10 mouse cellular contexts compared by ENCODE assay signal in the genomic region with DNA sequence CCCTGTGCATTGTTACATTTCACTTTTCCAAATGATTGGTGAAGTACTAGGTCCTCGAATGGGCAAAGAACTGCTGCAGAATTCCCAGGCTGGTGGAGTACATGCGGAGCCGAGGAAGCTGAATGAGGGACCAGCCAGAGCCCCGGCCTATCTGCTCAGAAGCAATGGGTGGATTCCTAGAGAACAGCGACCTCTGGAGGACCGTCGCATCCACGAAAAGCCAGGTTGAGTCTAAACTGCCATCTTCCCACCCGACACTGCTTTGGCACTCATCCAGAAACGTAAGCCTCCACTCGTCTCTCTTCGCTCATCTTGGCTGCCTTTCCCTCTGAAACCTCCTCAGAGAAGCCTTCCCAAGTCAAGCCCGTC. TPM values are rescaled to one million over a fixed set of nuclear protein-coding genes. Genes with fewer than 3 reads are reported as not detected.
DNase-seq lines count a peak whose midpoint lies in the region; ATAC-seq and TF ChIP-seq lines count a peak whose summit lies in the region.
"Had no signal": no experiment of that assay in that cellular context is flagged by ENCODE, and none has a peak within 500 bp of the region (broad histone marks: within the 10 kb centered on the region; RNA-seq: fewer than 3 reads in every experiment).

No protein-coding gene starts in this region.

- WGBS in liver, adult 2 months: 16% methylated on average over 13 of the region's 13 CpGs
- WGBS in liver, embryonic 11.5 days: 3% methylated on average over 13 of the region's 13 CpGs
- 2% methylated on average over 13 of the region's 13 CpGs for WGBS in embryonic facial prominence, embryonic 14.5 days
- 29% methylated on average over 13 of the region's 13 CpGs for WGBS in lung, adult 2 months

- ATAC-seq in liver, embryonic 11.5 days (replicated peaks; ENCODE audit: low FRiP score): no peak
- ATAC-seq in embryonic facial prominence, embryonic 14.5 days (ENCODE audit: low read depth): 0 out of 2 replicates have a peak, but pooled peaks have one; percentile 24
- ATAC-seq in activated CD4-positive, CD25-positive, alpha-beta regulatory T cell, adult 4 months: no peak

- no peak overlapping the region for H3K27ac ChIP-seq in liver, adult 2 months (replicated peaks; ENCODE audit: insufficient read depth, low read depth, low read length)
- H3K27ac ChIP-seq in liver, embryonic 11.5 days (ENCODE audit: low read depth, low read length): no peak overlapping the region
- no peak overlapping the region for H3K27ac ChIP-seq in embryonic facial prominence, embryonic 14.5 days (replicated peaks; ENCODE audit: low read depth, low read length)
- H3K27ac ChIP-seq: liver, embryonic 13.5 days had no signal

- H3K27me3 ChIP-seq in liver, adult 2 months (ENCODE audit: control insufficient read depth, insufficient read depth, low read length): peaks cover under 1% of the 10 kb centered on the region; the same call in 1 of the 2 replicates
- H3K27me3 ChIP-seq in liver, embryonic 11.5 days (replicated peaks; ENCODE audit: control insufficient read depth, insufficient read depth, low read length): peaks cover 85% of the 10 kb centered on the region
- peaks cover 90% of the 10 kb centered on the region for H3K27me3 ChIP-seq in embryonic facial prominence, embryonic 14.5 days (replicated peaks; ENCODE audit: control insufficient read depth, insufficient read depth, low read length)

- no peak overlapping the region for H3K9ac ChIP-seq in liver, adult 2 months (ENCODE audit: low read depth, low read length)
- H3K9ac ChIP-seq in liver, embryonic 11.5 days (ENCODE audit: low read depth, low read length): no peak overlapping the region
- no peak overlapping the region for H3K9ac ChIP-seq in embryonic facial prominence, embryonic 14.5 days (ENCODE audit: low read depth, low read length)
- H3K9ac ChIP-seq: liver, embryonic 13.5 days had no signal

- no peaks in the 10 kb centered on the region for H3K9me3 ChIP-seq in liver, embryonic 11.5 days (ENCODE audit: control insufficient read depth, low read length)
- H3K9me3 ChIP-seq in embryonic facial prominence, embryonic 14.5 days (ENCODE audit: control insufficient read depth, low read length): no peaks in the 10 kb centered on the region
- H3K9me3 ChIP-seq: liver, embryonic 13.5 days had no signal

- no peaks in the 10 kb centered on the region for H3K4me1 ChIP-seq in liver, adult 2 months (ENCODE audit: control insufficient read depth, insufficient read depth, low read length)
- 0 out of 2 replicates have a peak, but pooled peaks cover 2% of the 10 kb centered on the region for H3K4me1 ChIP-seq in liver, embryonic 11.5 days (replicated peaks; ENCODE audit: control insufficient read depth, insufficient read depth, low read length)
- H3K4me1 ChIP-seq in embryonic facial prominence, embryonic 14.5 days (ENCODE audit: control insufficient read depth, insufficient read depth, low read length): peaks cover 7% of the 10 kb centered on the region
- H3K4me1 ChIP-seq in lung, adult 2 months (ENCODE audit: control insufficient read depth, insufficient read depth, low read length): 0 out of 2 replicates have a peak, but pooled peaks cover 2% of the 10 kb centered on the region

- no peak for TF ChIP-seq POLR2A in liver, adult 2 months (IDR thresholded peaks at IDR 0.05; ENCODE audit: extremely low read depth, insufficient read depth, low read length)
- no peak for TF ChIP-seq POLR2A in lung, adult 2 months (IDR thresholded peaks at IDR 0.05; ENCODE audit: borderline replicate concordance, extremely low read depth, low read depth, low read length)

- peak; percentile 18 for DNase-seq in liver, adult 2 months (ENCODE audit: extremely low read depth, low read depth, low spot score)
- no peak for DNase-seq in liver, embryonic 11.5 days (ENCODE audit: low spot score)
- peak; percentile 74 for DNase-seq in adrenal gland, postnatal 10 days
- DNase-seq in embryonic facial prominence, embryonic 14.5 days (ENCODE audit: low spot score): peak; percentile 78
- peak; percentile 56 for DNase-seq in induced T-regulatory cell, adult 2 months (ENCODE audit: low read depth)
- DNase-seq in lung, adult 2 months: peak; percentile 40
- DNase-seq in right cerebral cortex, postnatal 10 days (ENCODE audit: low spot score in 2 of 2): peak; percentile 50 to 65
- DNase-seq: liver, embryonic 13.5 days had no signal

- H3K4me2 ChIP-seq in liver, embryonic 11.5 days: no peak overlapping the region
- peak overlapping the region; percentile 23; the same call in 1 of the 2 replicates for H3K4me2 ChIP-seq in embryonic facial prominence, embryonic 14.5 days (ENCODE audit: low read depth, low read length)
- H3K4me2 ChIP-seq: liver, embryonic 13.5 days had no signal

- H3K36me3 ChIP-seq in liver, adult 2 months (ENCODE audit: control insufficient read depth, insufficient read depth, low read length): no peaks in the 10 kb centered on the region
- H3K36me3 ChIP-seq in liver, embryonic 11.5 days (ENCODE audit: control insufficient read depth, insufficient read depth, low read length): no peaks in the 10 kb centered on the region
- no peaks in the 10 kb centered on the region for H3K36me3 ChIP-seq in embryonic facial prominence, embryonic 14.5 days (ENCODE audit: control insufficient read depth, insufficient read depth, low read length)
- H3K36me3 ChIP-seq: liver, embryonic 13.5 days had no signal

- TF ChIP-seq CTCF in liver, adult 2 months (IDR thresholded peaks at IDR 0.05; ENCODE audit: low read depth, low read length): peak; percentile 67
- TF ChIP-seq CTCF in lung, adult 2 months (IDR thresholded peaks at IDR 0.05; ENCODE audit: insufficient read depth, low read length): peak; percentile 65

- H3K4me3 ChIP-seq in liver, adult 2 months (ENCODE audit: insufficient read depth, low read depth, low read length): no peak overlapping the region
- no peak overlapping the region for H3K4me3 ChIP-seq in liver, embryonic 11.5 days (ENCODE audit: low read depth, low read length)
- H3K4me3 ChIP-seq in embryonic facial prominence, embryonic 14.5 days (ENCODE audit: low read depth, low read length): peak overlapping the region; percentile 20; the same call in 1 of the 2 replicates
- no peak overlapping the region for H3K4me3 ChIP-seq in lung, adult 2 months (replicated peaks; ENCODE audit: extremely low read depth, low read depth, low read length)
- H3K4me3 ChIP-seq: liver, embryonic 13.5 days had no signal

- no peaks in the 10 kb centered on the region for H3K79me2 ChIP-seq in liver, adult 2 months (ENCODE audit: control insufficient read depth, insufficient read depth, low read length)

RNA-seq across cellular contexts. Expression of gene Foxd2, which starts 4.9 kb away (rescaled TPM):
- 0.07 and 0.09 TPM in 2 replicates for total RNA-seq in liver, adult 2 months (2014; rRNA removed)
- 0.02 TPM in 1 of 2 replicates, not detected in the other for polyA plus RNA-seq in liver, adult 2 months (2012; rRNA removed)
- 0.05 TPM in 1 of 2 replicates, not detected in the other for polyA plus RNA-seq in liver, embryonic 11.5 days (2014; fragmentation: Nextera tagmentation; extraction: Ambion mirVana)
- 1 to 10 TPM; 1.5 to 1.6 TPM for total RNA-seq in adrenal gland, postnatal 10 days (2021)
- polyA plus RNA-seq in embryonic facial prominence, embryonic 14.5 days (2014; fragmentation: Nextera tagmentation; extraction: Ambion mirVana): 0.81 and 1.3 TPM in 2 replicates
- polyA plus RNA-seq in lung, adult 2 months (2012; rRNA removed): 0.53 and 0.77 TPM in 2 replicates
- polyA plus RNA-seq in activated CD4-positive, CD25-positive, alpha-beta regulatory T cell, adult 4 months (2017; shearing (Covaris generic)): under 1 TPM in 1 of 2 experiments, not detected in 1; 0.17 TPM
- polyA plus RNA-seq: liver, embryonic 13.5 days had no signal

RNA-seq across cellular contexts. Expression of gene Foxe3, which starts 12.2 kb away (rescaled TPM):
- total RNA-seq in liver, adult 2 months (2014; rRNA removed): not detected in 2 replicates
- polyA plus RNA-seq in liver, adult 2 months (2012; rRNA removed): not detected in 2 replicates
- polyA plus RNA-seq in liver, embryonic 11.5 days (2014; fragmentation: Nextera tagmentation; extraction: Ambion mirVana): not detected in 2 replicates
- not detected for total RNA-seq in adrenal gland, postnatal 10 days (2021)
- polyA plus RNA-seq in embryonic facial prominence, embryonic 14.5 days (2014; fragmentation: Nextera tagmentation; extraction: Ambion mirVana): not detected in 2 replicates
- polyA plus RNA-seq in lung, adult 2 months (2012; rRNA removed): not detected in 2 replicates
- polyA plus RNA-seq in activated CD4-positive, CD25-positive, alpha-beta regulatory T cell, adult 4 months (2017; shearing (Covaris generic)): not detected
- total RNA-seq: common myeloid progenitor, adult 5-6 weeks had no signal
- polyA plus RNA-seq: liver, embryonic 13.5 days had no signal
